Mouse (Mus musculus): ENCODE measurements at regions not wholly inside any gene's neighbourhood (a gene's known extent, or its start where the extent isn't known, plus 50 kb on each side); places are given as distances from the start of the nearest gene placed in this dataset.

DNA sequence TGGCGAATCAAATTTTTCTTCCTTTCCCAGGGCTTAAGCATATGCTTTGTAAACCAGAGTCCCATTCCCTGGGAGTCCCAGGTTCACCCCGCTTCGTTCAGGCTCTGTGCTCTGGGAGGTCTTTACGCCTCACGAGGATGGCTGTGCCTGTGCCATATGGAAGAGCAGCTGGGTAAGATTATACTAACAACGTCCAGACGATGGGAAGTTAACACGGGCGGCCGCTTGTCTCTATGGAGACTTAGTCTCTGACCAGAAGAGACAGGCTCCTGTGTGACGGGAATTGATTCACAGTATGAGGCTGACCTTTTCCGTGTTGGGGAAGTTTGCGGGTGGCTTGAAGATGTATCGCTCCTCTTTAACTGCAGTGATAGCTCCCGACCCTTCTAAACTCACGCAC, 107.9 kb downstream of the Cand1 start:
- Histone ChIP-seq H3K79me3 (ENCODE audit: low read depth) (no peaks in the 10 kb centered on the region), H3ac (ENCODE audit: control insufficient read depth, insufficient read length, low read depth) (no peak overlapping the region), H3K4me3 (ENCODE audit: insufficient read depth, poor library complexity, severe bottlenecking) (no peak overlapping the region), H3K27me3 (ENCODE audit: control insufficient read depth, insufficient read depth, insufficient read length) (no peaks in the 10 kb centered on the region), H3K79me2 (ENCODE audit: control insufficient read depth, insufficient read depth) (no peaks in the 10 kb centered on the region), H3K36me3 (ENCODE audit: control insufficient read depth, insufficient read depth) (no peaks in the 10 kb centered on the region)
- TF ChIP-seq USF1 (IDR thresholded peaks at IDR 0.05; ENCODE audit: low read depth) (no peak), MYOG (IDR thresholded peaks at IDR 0.05; ENCODE audit: control insufficient read depth, extremely low read depth, insufficient read length) (no peak), CTCF (IDR thresholded peaks at IDR 0.05; ENCODE audit: control insufficient read depth, insufficient read depth, insufficient read length) (no peak), FOSL1 (IDR thresholded peaks at IDR 0.05; ENCODE audit: insufficient read depth, low read length, poor library complexity, severe bottlenecking) (no peak), MYOD1 (IDR thresholded peaks at IDR 0.05; ENCODE audit: control insufficient read depth, insufficient read length, low read depth) (no peak)

DNA sequence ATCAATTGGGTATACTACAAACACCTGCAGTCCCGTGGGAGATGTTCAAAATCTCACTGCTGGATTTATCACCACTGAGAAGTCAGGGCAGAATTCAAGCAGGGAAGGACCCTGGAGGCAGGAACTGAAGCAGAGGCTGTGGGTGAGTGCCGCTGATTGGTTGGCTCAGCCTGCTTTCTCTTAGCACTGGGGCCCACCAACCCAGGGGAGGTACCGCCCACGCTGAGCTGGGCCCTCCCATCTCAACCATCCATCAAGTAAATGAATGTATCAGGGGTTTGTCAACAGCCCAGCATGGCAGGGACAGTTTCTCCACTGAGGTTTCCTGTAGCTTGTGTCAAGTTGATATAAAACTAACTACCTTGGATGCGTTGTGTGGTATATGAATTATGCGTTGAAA, 109.2 kb downstream of the Cand1 start:
- Histone ChIP-seq H3K36me3 (ENCODE audit: control insufficient read depth, insufficient read depth) (no peaks in the 10 kb centered on the region), H3K79me3 (ENCODE audit: low read depth) (no peaks in the 10 kb centered on the region), H3K27me3 (ENCODE audit: control insufficient read depth, insufficient read depth, insufficient read length) (no peaks in the 10 kb centered on the region), H3K79me2 (ENCODE audit: control insufficient read depth, insufficient read depth) (no peaks in the 10 kb centered on the region), H3ac (ENCODE audit: control insufficient read depth, insufficient read length, low read depth) (no peak overlapping the region), H3K4me3 (ENCODE audit: insufficient read depth, poor library complexity, severe bottlenecking) (no peak overlapping the region)
- TF ChIP-seq FOSL1 (IDR thresholded peaks at IDR 0.05; ENCODE audit: insufficient read depth, low read length, poor library complexity, severe bottlenecking) (no peak), MYOD1 (IDR thresholded peaks at IDR 0.05; ENCODE audit: control insufficient read depth, insufficient read length, low read depth) (no peak), CTCF (IDR thresholded peaks at IDR 0.05; ENCODE audit: control insufficient read depth, insufficient read depth, insufficient read length) (no peak), USF1 (IDR thresholded peaks at IDR 0.05; ENCODE audit: low read depth) (no peak), CEBPB (IDR thresholded peaks at IDR 0.05; ENCODE audit: low read depth) (no peak), MAX (IDR thresholded peaks at IDR 0.05) (no peak)

DNA sequence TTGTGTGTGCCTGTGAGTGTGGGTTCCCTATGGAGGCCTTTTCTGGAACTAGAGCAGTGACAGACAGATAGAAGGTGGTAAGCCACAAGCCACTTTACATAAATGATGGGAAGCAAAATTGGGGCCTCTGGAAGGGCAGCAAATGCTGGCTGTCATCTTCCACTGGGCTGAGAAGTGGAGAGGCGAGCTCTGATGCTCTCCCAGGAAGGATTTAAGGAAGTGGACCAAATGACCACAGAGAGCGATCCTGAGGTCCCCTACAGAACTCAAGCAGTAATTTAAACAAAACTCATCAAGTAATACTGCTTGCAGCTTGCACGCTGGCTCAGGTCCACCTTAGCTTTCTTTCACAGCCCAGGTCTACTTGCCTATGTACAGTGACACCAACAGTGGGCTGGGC, 111.8 kb downstream of the Cand1 start:
- no peaks in the 10 kb centered on the region for H3K36me3 ChIP-seq (ENCODE audit: control insufficient read depth, insufficient read depth)
- no peak for TF ChIP-seq CEBPB (IDR thresholded peaks at IDR 0.05; ENCODE audit: low read depth)
- TF ChIP-seq MYOG (IDR thresholded peaks at IDR 0.05; ENCODE audit: control insufficient read depth, extremely low read depth, insufficient read length): no peak
- no peak for TF ChIP-seq MYOD1 (IDR thresholded peaks at IDR 0.05; ENCODE audit: control insufficient read depth, insufficient read length, low read depth)
- TF ChIP-seq USF1 (IDR thresholded peaks at IDR 0.05; ENCODE audit: low read depth): no peak
- no peak for TF ChIP-seq MAX (IDR thresholded peaks at IDR 0.05)
- TF ChIP-seq FOSL1 (IDR thresholded peaks at IDR 0.05; ENCODE audit: insufficient read depth, low read length, poor library complexity, severe bottlenecking): no peak
- no peak for TF ChIP-seq CTCF (IDR thresholded peaks at IDR 0.05; ENCODE audit: control insufficient read depth, insufficient read depth, insufficient read length)
- H3K27me3 ChIP-seq (ENCODE audit: control insufficient read depth, insufficient read depth, insufficient read length): no peaks in the 10 kb centered on the region
- H3ac ChIP-seq (ENCODE audit: control insufficient read depth, insufficient read length, low read depth): no peak overlapping the region
- no peaks in the 10 kb centered on the region for H3K79me3 ChIP-seq (ENCODE audit: low read depth)
- no peak overlapping the region for H3K4me3 ChIP-seq (ENCODE audit: insufficient read depth, poor library complexity, severe bottlenecking)
- H3K79me2 ChIP-seq (ENCODE audit: control insufficient read depth, insufficient read depth): no peaks in the 10 kb centered on the region

DNA sequence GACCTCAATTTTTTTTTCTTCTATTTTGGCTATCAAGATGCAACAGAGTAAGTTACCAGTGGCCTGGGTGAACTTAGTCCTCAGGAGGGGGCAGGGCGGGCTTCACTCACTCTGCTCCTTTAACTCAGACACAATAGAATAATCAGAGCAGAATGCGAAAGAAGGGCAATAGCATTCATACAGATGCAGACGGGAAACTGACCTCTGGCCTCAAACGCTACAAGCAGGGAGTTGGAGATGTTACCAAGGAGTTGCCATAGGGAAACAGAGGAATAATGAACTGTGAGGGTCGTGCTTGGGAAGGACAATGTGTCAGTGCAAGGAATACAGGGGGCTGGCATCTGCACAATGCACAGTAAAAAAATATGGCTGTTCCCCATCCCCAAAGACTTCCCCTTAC, 116.3 kb downstream of the Cand1 start:
- H3K36me3 ChIP-seq (ENCODE audit: control insufficient read depth, insufficient read depth): no peaks in the 10 kb centered on the region

DNA sequence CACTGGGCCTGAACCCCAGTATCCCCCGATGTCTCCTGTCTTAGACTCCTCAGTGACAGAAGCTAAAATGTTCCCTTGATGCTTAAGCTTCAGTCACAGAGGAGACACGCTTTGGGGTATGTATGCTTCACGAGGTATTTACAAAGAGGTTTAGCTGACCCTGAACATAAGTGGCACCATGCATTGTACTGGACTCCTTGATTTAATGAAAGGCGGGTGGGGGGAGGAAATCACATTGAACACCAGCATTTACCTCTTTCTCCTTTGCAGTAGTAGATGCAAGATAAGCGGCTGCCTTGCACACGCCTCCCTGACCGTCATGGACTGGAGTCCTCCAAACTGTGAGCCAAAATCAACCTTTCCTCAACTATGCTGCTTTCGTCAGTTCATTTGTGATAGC, 117.5 kb downstream of the Cand1 start:
- TF ChIP-seq MYOG (IDR thresholded peaks at IDR 0.05; ENCODE audit: control insufficient read depth, extremely low read depth, insufficient read length) (no peak), CEBPB (IDR thresholded peaks at IDR 0.05; ENCODE audit: low read depth) (no peak), USF1 (IDR thresholded peaks at IDR 0.05; ENCODE audit: low read depth) (no peak), MAX (IDR thresholded peaks at IDR 0.05) (no peak), FOSL1 (IDR thresholded peaks at IDR 0.05; ENCODE audit: insufficient read depth, low read length, poor library complexity, severe bottlenecking) (no peak), CTCF (IDR thresholded peaks at IDR 0.05; ENCODE audit: control insufficient read depth, insufficient read depth, insufficient read length) (no peak), MYOD1 (IDR thresholded peaks at IDR 0.05; ENCODE audit: control insufficient read depth, insufficient read length, low read depth) (no peak)
- H3ac ChIP-seq (ENCODE audit: control insufficient read depth, insufficient read length, low read depth): no peak overlapping the region
- H3K27me3 ChIP-seq (ENCODE audit: control insufficient read depth, insufficient read depth, insufficient read length): no peaks in the 10 kb centered on the region
- no peaks in the 10 kb centered on the region for H3K79me3 ChIP-seq (ENCODE audit: low read depth)
- H3K4me3 ChIP-seq (ENCODE audit: insufficient read depth, poor library complexity, severe bottlenecking): no peak overlapping the region
- no peaks in the 10 kb centered on the region for H3K36me3 ChIP-seq (ENCODE audit: control insufficient read depth, insufficient read depth)
- H3K79me2 ChIP-seq (ENCODE audit: control insufficient read depth, insufficient read depth): no peaks in the 10 kb centered on the region

More for the DNA sequence above, 116.3 kb downstream of the Cand1 start:
- Histone ChIP-seq H3ac (ENCODE audit: control insufficient read depth, insufficient read length, low read depth) (no peak overlapping the region), H3K79me2 (ENCODE audit: control insufficient read depth, insufficient read depth) (no peaks in the 10 kb centered on the region), H3K4me3 (ENCODE audit: insufficient read depth, poor library complexity, severe bottlenecking) (no peak overlapping the region), H3K79me3 (ENCODE audit: low read depth) (no peaks in the 10 kb centered on the region), H3K27me3 (ENCODE audit: control insufficient read depth, insufficient read depth, insufficient read length) (no peaks in the 10 kb centered on the region)
- TF ChIP-seq CTCF (IDR thresholded peaks at IDR 0.05; ENCODE audit: control insufficient read depth, insufficient read depth, insufficient read length) (no peak), USF1 (IDR thresholded peaks at IDR 0.05; ENCODE audit: low read depth) (no peak), MYOD1 (IDR thresholded peaks at IDR 0.05; ENCODE audit: control insufficient read depth, insufficient read length, low read depth) (no peak), MAX (IDR thresholded peaks at IDR 0.05) (no peak)

DNA sequence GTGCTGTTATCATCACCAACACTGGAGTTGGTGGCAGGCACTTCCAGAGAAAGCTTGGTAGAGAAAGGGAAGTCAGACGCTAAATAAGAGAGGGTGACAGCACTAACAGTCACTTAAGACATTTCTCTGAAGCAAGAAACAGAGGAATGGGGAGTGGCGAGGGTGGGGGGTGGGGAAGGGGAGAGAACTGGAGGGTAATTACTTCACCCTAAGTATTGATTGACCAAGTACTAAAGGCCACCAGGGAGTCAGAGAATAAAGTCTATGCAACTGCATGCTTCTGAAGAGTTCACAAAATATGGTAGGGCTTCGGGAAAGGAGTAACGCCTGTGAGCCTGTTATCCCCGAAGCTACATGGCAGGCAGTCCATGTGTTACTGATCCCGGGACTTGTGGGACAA, 118.3 kb downstream of the Cand1 start:
- Histone ChIP-seq H3K27me3 (ENCODE audit: control insufficient read depth, insufficient read depth, insufficient read length) (no peaks in the 10 kb centered on the region), H3ac (ENCODE audit: control insufficient read depth, insufficient read length, low read depth) (no peak overlapping the region), H3K79me3 (ENCODE audit: low read depth) (no peaks in the 10 kb centered on the region), H3K79me2 (ENCODE audit: control insufficient read depth, insufficient read depth) (no peaks in the 10 kb centered on the region), H3K4me3 (ENCODE audit: insufficient read depth, poor library complexity, severe bottlenecking) (no peak overlapping the region), H3K36me3 (ENCODE audit: control insufficient read depth, insufficient read depth) (no peaks in the 10 kb centered on the region)
- no peak for TF ChIP-seq USF1 (IDR thresholded peaks at IDR 0.05; ENCODE audit: low read depth)
- no peak for TF ChIP-seq CEBPB (IDR thresholded peaks at IDR 0.05; ENCODE audit: low read depth)
- no peak for TF ChIP-seq MAX (IDR thresholded peaks at IDR 0.05)
- TF ChIP-seq MYOG (IDR thresholded peaks at IDR 0.05; ENCODE audit: control insufficient read depth, extremely low read depth, insufficient read length): no peak
- no peak for TF ChIP-seq MYOD1 (IDR thresholded peaks at IDR 0.05; ENCODE audit: control insufficient read depth, insufficient read length, low read depth)
- TF ChIP-seq FOSL1 (IDR thresholded peaks at IDR 0.05; ENCODE audit: insufficient read depth, low read length, poor library complexity, severe bottlenecking): no peak
- no peak for TF ChIP-seq CTCF (IDR thresholded peaks at IDR 0.05; ENCODE audit: control insufficient read depth, insufficient read depth, insufficient read length)

Data from C2C12 (cell line).